Mouse (Mus musculus) ES-E14 (cell line): ENCODE measurements around the gene Map3k5.

Experiments
- CHD2 ChIP-seq: IDR thresholded peaks from 2 replicates; pipeline ENCODE4 v1.6.1; 2014; ENCODE audit warnings: mild to moderate bottlenecking, low read depth, low read length, inconsistent platforms
- HCFC1 ChIP-seq: IDR thresholded peaks from 2 replicates; pipeline ENCODE4 v1.6.1; 2012; ENCODE audit warnings: low read length, inconsistent platforms, borderline replicate concordance; ENCODE audit not compliant: insufficient read depth
- MAFK ChIP-seq: IDR thresholded peaks from 2 replicates; pipeline ENCODE4 v1.6.1; 2014; ENCODE audit warnings: mild to moderate bottlenecking, low read depth, low read length, inconsistent platforms; ENCODE audit not compliant: insufficient read depth
- ZC3H11A ChIP-seq: IDR thresholded peaks from 2 replicates; pipeline ENCODE4 v1.6.1; 2012; ENCODE audit warnings: low read depth, mild to moderate bottlenecking, inconsistent platforms, low read length, borderline replicate concordance
- ZNF384 ChIP-seq: IDR thresholded peaks from 2 replicates; pipeline ENCODE4 v1.6.1; 2012; ENCODE audit warnings: low read depth, low read length, inconsistent platforms

DNA sequence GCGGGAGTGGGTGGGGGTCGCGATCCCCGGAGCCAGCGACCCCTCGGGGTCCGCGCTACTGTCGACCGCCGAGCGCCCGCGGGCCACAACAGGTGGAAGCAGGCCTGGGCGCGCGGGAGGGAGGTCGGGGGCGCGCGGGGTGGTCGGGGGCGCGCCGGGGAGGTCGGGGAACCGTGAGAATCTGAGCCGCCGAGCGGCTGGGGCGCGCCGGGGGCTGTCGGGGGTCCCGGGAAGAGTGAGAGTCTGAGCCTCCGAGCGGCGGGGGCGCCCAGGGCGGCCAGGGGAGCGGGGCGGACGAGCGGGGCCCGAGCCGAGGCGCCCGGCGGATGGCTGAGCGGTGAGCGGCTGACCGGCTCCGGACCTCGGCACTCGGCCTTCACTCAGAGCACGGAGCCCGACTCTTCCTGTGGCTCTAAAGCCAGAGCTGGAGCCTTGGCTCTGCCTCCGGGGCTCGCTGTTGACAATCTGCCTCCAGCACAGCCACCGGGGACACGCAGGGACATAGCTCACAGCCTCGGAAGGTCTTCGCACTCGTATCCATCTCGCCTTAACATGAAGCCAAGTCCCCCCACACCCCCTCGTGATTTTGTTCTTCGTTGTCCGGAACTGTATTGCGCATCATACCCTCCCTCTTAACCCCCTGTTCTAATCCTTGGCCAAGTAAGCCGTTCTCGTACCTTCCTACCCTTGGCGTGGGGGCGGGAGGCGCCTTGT is 215.0 kb downstream of the Map3k5 start:
- TF ChIP-seq CHD2 (no peak), HCFC1 (no peak), ZNF384 (no peak), ZC3H11A (no peak), MAFK (no peak)
